Mouse (Mus musculus) layer of hippocampus, postnatal 25 days (tissue): ENCODE data around the gene Lrrn2. TPM values are rescaled to one million over a fixed set of nuclear protein-coding genes. Genes with fewer than 3 reads are reported as not detected.

Experiments
- DNase-seq, 2 experiments: peaks; one replicate each; pipeline ENCODE4 v3.0.0; 2022; ENCODE audit warnings: mixed read lengths in 2 of 2, low spot score in 1 of 2; ENCODE audit errors: extremely low spot score in 1 of 2
- total RNA-seq, 2 experiments: library from RNA; stranded (reverse); gene quantifications; 2 replicates each; pipeline ENCODE4 v1.2.3; 2021

The Lrrn2 gene
- total RNA-seq = 100 to 1,000 TPM; 208 to 219 TPM

GRCm38 (mm10) chr1:132880161-132881005 is at the start of gene Lrrn2:
Lrrn2 (plus strand) TSS chr1:132880273.
- peak; percentile 63 to 65 for DNase-seq

GRCm38 (mm10) chr1:132831963-132832362 is 48.1 kb upstream of the Lrrn2 start:
- no peak for DNase-seq

- DNase-seq = no peak
Measured at GRCm38 (mm10) chr1:132834037-132834436, 46.0 kb upstream of the Lrrn2 start.

- no peak for DNase-seq
Measured at GRCm38 (mm10) chr1:132836895-132837294, 43.2 kb upstream of the Lrrn2 start.

- DNase-seq = no peak
Measured at GRCm38 (mm10) chr1:132837691-132838090, 42.4 kb upstream of the Lrrn2 start.

- DNase-seq = no peak
Measured at GRCm38 (mm10) chr1:132838371-132838770, 41.7 kb upstream of the Lrrn2 start.

GRCm38 (mm10) chr1:132843612-132844011 is 36.5 kb upstream of the Lrrn2 start:
- no peak for DNase-seq

- DNase-seq = peak in 1 of 2 experiments; percentile 45
Measured at GRCm38 (mm10) chr1:132844088-132844804, 35.8 kb upstream of the Lrrn2 start.

- no peak for DNase-seq
Measured at GRCm38 (mm10) chr1:132845766-132846165, 34.3 kb upstream of the Lrrn2 start.

- DNase-seq = no peak
Measured at GRCm38 (mm10) chr1:132850809-132851208, 29.3 kb upstream of the Lrrn2 start.

- no peak for DNase-seq
Measured at GRCm38 (mm10) chr1:132851296-132851695, 28.8 kb upstream of the Lrrn2 start.

GRCm38 (mm10) chr1:132851771-132852170 is 28.3 kb upstream of the Lrrn2 start:
- DNase-seq = no peak

GRCm38 (mm10) chr1:132853312-132853711 is 26.8 kb upstream of the Lrrn2 start:
- DNase-seq = no peak

GRCm38 (mm10) chr1:132858516-132859383 is 21.3 kb upstream of the Lrrn2 start:
- no peak for DNase-seq

GRCm38 (mm10) chr1:132864220-132864619 is 15.9 kb upstream of the Lrrn2 start:
- no peak for DNase-seq

- no peak for DNase-seq
Measured at GRCm38 (mm10) chr1:132865585-132865984, 14.5 kb upstream of the Lrrn2 start.

- DNase-seq = no peak
Measured at GRCm38 (mm10) chr1:132870327-132870726, 9.7 kb upstream of the Lrrn2 start.

- no peak for DNase-seq
Measured at GRCm38 (mm10) chr1:132878951-132879610, 992 bp upstream of the Lrrn2 start.

- no peak for DNase-seq
Measured at GRCm38 (mm10) chr1:132879801-132880160, 292 bp upstream of the Lrrn2 start.
